Mouse (Mus musculus) retina, postnatal 1 day (tissue): ENCODE measurements at regions not wholly inside any gene's neighbourhood (a gene's known extent, or its start where the extent isn't known, plus 50 kb on each side); places are given as distances from the start of the nearest gene placed in this dataset.
"Not testable (repeated sequence)": the region's sequence is repeated elsewhere in the genome, so short reads cannot be mapped to it uniquely, and the experiment has no call there.

Experiments used
- DNase-seq: peaks from one replicate; pipeline ENCODE4 v3.0.0-alpha.2; 2012

GRCm38 (mm10) chr6:22716864-22717557 is 158.3 kb upstream of the Ptprz1 start:
- DNase-seq = no peak

DNA sequence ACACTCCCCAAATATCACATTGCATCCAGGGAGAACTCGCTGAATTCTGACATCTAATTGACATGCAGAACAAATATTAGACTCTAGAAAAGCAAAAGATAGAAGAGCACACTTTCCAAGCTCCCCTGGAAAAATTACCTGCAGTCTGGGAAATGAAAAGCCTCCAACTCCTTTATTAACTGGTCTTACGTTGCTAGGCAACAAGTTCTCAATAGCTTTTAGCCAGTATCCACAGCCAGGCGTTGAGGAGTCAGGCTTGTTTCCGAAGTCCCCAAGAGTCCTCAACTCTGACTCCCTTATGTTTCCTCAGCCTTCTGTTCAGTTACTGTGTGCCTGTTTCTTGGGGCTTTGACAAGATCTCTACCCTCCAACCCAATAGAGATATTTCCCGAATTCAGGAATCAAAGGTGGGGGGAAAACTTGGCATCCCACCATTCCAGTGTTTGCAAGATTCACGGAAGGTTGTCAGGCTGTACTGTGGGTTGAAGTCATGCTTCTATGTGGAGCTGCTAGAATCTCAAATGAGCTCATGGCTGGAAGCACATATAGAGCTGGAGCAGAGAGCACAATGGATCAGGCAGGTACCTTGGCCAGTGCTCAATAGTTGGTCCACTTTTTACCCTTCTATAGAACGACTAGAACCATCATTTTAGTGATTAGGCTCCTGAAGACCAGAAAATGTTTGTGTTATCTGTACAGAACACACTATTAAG is 159.0 kb upstream of the Ptprz1 start:
- DNase-seq = no peak

DNA sequence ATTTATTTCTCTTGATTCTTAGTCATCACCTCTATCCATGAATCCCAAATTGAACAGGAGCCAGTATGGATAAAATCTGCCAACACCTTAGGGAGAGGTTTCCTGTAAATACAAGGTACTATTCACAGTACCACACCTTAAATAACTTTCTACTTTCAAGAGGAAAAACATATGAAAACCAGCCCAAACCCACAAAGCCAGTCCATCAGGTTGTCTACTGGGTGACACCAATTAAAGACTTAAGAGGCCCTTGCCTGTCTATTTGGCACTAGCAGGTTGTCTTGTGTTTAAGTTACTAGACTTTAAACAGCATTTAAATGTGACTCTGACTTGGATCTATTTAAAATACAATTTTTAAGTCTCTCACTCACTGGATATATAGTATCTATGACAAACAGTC is 177.1 kb upstream of the Ptprz1 start:
- no peak for DNase-seq

- peak; percentile 77 for DNase-seq
These were observed 186.6 kb upstream of the Ptprz1 start for GRCm38 (mm10) chr6:22688678-22689126.

DNA sequence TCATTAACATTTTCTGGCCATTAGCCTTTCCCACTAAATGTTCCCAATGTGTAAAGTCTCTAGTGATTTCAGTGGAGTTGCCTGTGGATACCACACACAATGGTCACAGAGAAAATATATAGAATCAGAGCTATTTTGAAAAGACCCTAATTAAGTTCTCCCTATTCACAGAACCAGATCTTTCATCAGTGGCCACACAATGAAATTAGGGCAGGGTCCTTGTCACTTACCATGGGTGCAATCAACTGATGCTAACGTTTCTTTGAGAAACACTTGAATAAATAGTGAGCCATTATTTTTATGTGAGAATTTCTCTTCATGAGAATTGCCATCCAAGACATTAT is 200.7 kb upstream of the Ptprz1 start:
- DNase-seq = peak; percentile 71

DNA sequence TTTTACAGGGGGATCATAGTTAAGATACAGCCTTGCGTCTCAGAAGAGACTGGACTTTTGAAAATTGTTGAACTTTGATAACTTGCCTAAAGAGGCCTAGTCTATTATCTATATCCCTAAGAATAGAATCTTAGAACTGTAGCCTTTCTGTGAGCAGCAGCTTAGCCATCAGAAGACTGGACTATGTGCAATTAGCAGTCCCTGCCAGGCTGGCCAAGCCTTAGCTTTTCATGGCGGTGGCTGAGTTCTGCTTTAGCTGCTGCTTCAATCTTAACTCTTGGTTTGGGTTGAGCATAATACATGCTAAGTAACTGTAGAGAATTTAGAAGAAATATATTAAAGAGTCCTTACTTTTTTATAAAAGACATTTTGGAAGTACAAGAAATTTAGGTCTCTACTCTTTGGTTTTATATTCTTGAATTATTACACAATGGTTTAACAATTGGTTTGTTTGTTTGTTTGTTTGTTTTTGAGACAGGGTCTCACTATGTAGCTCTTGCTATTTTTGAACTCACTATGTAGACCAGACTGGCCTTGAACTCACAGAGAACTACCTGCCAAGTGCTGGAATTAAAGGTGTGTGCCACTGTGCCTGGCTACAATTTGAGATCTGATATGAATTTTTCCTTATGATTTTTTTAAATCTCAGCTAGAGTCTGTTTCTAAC is 201.2 kb upstream of the Ptprz1 start:
- DNase-seq = no peak

DNA sequence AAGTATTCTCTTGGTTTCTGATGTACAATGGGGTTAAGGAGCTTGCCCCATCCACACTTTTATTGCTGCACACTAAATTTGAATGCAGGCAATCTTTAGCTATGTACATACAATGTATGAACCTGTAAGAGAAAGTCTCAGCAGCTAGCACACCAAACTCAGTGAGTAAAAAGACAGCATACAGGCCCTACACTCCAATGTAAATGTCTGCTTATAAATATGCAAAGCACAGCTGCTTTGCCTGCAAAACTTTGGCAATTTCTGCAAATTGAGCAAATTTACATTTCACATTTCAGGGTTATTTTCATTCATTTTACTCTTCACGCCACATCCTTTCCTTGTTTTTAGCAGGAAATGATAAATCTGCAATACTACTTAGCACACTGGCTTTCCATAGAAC is 203.8 kb upstream of the Ptprz1 start:
- no peak for DNase-seq

DNA sequence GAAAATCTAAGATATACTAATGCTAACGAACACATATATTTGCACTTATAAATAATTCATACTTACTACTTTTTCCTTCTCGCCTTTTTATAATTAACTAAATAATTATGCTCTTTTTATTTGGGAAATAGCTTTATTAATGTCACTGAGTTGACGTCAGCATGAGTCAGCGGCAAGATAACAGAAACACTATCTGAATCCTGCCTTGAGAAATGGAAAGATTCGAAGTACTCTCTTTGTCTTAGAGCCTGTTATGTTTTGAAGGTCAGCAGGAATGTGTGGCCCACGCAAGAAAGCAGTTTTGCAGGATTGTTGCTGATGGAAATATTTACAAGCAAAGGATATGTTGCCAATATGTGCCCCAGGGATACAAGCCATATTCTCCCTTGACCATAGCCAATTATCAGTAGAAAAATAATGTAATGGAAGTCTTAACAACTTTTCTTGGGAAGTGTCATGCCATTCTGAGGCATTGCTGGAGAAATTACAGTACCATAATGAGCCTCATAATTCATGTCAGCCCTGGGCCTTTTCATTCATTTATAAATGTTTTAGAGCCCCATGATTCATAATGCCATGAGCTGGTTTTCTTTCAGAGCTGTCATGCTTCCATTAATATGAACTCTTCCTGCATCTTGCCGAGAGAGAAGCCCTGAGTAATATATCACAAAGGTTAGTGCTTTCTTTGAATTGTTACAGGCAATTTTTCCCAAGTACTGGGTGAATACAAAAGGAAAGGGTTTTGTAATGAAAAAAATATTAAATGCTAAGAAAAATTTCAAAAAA is 206.9 kb upstream of the Ptprz1 start:
- no peak for DNase-seq

DNA sequence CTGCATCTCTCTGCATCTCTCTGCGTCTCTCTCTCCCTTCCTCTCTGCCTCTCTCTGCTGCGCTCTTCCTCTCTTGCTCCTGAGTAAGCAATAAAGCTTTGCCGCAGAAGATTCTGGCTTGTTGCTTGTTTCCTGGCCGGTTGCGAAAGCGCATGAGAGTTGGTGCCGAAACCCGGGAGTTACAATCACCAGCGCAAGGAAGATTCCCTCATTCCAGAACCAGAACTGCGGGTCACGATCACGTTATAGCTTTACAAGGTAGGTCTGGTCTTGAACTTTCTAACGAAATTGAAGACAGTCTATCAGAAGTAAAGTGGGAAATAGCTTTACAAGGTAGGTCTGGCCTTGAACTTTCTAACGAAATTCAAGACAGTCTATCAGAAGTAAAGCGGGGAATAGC is 217.9 kb upstream of the Ptprz1 start:
- DNase-seq = not testable (repeated sequence)

DNA sequence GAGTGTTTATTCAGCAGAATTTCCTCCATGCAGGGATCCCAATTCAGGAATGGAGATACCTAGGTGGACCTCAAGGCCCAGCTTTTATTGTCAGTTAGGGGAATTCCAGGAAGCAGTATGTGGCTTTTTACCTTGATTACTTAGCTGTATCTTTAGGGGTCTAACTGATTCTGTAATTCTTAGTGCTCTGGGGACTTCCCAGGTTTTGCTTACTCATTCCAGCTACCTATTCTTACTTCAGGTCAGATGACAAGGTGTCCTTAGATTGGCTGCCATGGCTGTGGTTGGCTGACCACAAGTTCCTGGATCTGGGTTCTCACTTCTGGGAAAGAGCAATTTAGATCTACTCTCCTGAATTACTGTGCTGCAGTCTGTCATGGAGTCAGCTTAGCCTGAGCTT is 235.2 kb upstream of the Ptprz1 start:
- DNase-seq = no peak

DNA sequence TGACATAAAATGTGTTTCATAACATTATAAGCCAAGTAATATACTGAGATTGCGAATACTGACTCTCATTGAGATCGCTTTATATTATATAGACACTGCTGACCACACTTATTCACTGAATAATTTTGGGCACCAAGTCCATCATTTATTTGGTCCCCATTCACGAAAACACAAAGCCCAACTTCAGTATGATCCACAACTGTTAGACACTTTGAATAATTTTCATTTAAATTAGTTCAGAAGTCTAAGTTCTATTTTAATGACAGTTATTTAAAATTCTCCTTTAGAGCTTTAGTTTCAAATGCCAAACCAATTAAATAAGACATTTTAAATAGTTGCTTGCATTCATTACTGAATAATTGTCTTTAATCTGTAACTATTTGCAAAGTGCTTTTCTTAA is 240.2 kb upstream of the Ptprz1 start:
- no peak for DNase-seq

- DNase-seq = no peak
These were observed 240.6 kb upstream of the Ptprz1 start for GRCm38 (mm10) chr6:22634740-22635139.

DNA sequence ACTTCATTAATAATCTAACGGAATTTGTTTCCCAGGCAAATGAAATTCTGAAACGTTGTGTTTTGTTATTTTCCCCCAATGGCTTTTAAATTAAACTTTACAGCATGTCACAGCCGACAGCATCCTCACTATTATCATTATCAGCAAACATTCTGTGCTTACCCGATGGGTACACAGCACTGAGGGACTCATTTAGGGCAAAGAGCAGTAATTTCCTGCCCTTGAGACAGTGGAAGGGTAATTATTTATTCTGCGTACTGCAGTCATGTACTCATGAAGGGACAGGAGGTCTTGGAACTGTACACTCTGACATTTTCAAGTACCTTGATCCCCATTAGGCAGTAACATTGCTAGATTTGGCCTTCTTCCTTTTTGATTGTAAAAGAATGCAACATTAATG is 235.5 kb upstream of the Fam3c start:
- DNase-seq = peak; percentile 14

- no peak for DNase-seq
These were observed 228.8 kb upstream of the Fam3c start for GRCm38 (mm10) chr6:22584851-22585250.

DNA sequence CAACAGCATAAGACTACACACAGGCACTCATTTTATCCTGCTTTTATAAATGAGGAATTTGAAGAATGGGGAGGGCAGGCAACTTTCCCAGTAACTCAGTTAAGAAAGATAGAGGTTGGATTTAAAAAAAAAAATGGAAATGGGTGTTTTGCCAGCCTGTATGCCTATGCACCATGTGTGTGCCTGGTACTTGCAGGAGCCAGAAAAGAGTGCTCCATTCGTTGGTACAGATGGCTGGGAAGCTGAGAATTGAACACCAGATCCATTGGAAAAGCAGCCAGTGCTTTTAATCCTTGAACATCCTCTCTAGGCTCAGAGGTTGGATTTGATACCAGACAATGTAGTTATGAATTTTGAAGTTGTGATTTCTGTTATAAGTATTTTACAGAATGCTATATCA is 216.9 kb upstream of the Fam3c start:
- no peak for DNase-seq

GRCm38 (mm10) chr6:22567891-22568290 is 211.8 kb upstream of the Fam3c start:
- no peak for DNase-seq

GRCm38 (mm10) chr6:22548296-22549245 is 192.5 kb upstream of the Fam3c start:
- peak; percentile 4 for DNase-seq

DNA sequence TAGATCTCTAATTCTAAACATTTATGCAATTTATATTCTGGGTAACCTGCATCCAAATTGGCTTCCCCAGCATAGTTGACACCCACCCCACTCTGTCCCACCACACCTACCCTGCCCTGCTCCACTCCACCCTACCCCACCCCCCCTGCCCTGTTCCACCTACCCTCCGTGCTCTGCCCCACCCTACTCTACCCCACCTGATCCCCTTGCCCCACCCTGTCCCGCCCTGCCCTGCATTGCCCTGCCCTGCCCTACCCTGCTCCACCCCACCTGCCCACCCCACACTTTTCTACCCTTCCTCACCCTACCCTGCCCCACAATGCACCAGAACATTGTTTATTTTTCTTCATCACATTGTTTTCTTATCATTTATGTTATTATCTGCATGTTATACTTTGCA is 185.6 kb upstream of the Fam3c start:
- no peak for DNase-seq

- no peak for DNase-seq
These were observed 182.2 kb upstream of the Fam3c start for GRCm38 (mm10) chr6:22538254-22538653.

- DNase-seq = no peak
These were observed 168.3 kb upstream of the Fam3c start for GRCm38 (mm10) chr6:22524384-22524783.

DNA sequence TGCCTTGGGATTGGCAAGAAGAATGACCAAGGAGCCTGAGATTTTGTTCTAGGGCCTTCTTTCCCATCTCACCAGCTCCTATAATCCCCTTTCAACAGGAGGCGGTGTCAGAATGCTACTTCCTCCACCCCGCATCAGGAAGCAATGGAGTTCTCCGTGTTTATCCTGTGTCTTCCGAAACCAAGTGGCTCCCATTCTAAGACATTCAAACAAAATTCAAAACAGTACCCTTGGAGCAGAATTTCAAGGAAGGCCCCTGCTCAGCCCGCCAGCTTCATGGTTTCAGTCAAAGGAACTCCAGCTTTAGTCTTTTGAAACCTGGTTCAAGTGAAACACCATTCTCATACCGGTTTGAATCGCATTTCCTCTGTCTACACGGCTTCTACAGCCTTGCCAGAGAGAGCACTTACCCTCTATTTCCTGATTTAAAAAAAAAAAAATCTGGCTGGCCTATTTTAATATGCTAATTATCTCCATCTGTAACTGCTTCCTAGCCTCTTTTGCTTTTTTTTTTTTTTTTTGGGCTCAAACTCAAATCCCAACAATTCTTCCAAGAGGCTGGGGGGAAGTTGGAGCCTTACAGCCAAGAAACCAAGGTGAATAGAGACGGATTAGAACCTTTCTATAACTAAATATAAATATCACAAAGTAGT is 167.7 kb upstream of the Fam3c start:
- DNase-seq = no peak

GRCm38 (mm10) chr6:22506871-22507270 is 150.8 kb upstream of the Fam3c start:
- DNase-seq = no peak
